Mouse (Mus musculus) layer of hippocampus, postnatal 10 days (tissue): ENCODE data around the gene Rarb. TPM values are rescaled to one million over a fixed set of nuclear protein-coding genes. Genes with fewer than 3 reads are reported as not detected.

ENCODE experiments used
- DNase-seq, 2 experiments: peaks; one replicate each; pipeline ENCODE4 v3.0.0; 2021; ENCODE audit warnings: low spot score in 2 of 2
- total RNA-seq, 2 experiments: library from RNA; stranded (reverse); gene quantifications; 2 replicates each; pipeline ENCODE4 v1.2.3; 2021

The Rarb gene
- total RNA-seq, 2 experiments from 2014 or later, result 8.2 to 8.3 TPM

DNA sequence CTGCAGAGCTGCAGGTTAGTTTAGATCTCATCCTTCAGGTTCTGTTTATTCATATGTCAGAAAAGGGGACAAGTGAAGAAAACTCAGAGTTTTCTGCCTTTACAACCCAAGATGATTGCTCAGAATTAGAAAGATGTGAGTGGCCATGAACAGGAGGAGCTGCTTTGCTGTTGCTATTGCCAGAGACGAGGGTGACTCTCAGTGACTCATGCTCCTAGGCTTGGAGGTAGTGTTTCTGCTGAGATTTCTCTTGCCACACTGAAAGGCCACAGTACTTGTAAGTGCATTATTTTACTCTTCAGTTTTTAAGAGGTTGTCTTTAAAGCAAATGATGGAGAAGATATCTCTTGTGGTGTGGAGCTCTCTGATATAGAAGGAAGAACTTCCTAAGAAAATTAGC lies 277.3 kb downstream of the Rarb start:
- DNase-seq, result no peak

DNA sequence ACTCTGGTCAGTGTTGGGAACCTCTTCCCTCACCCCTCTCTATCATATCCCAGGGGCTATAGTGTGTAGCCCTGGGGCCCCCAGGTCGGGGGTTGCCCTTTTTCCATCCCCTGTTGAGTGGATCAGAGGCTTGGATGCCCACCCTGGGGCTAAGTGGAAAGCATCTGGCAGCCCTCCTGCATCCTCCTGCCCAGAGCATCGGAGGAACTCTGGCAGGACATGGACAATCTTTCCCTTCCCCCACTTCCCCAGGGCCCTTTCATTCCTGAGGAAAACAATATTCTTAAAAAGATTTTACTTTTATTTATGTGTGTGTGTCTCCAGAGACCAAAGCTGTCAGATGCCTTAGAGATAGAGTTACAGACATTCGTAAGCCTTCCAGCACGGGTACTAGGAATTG lies 281.5 kb downstream of the Rarb start:
- DNase-seq, result no peak

DNA sequence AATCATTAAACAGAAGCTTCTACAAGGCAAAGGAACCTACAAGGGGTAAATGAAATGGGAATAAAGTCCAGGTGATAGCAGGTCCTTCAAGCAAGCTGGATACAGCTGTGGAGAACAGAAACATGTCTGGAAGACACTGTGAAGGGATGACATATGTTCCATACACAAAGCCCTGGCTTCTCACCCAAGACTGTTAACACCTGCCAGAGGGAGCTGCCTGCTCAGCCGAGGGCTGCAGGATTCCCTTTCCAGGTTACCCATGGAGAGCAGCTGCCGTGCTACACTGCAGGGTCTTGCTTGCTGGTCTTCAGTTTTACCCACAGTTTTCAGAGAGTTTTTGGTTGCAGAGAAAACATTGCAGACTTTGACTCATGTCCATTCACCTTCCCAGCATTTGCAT lies 290.3 kb downstream of the Rarb start:
- no peak for DNase-seq

DNA sequence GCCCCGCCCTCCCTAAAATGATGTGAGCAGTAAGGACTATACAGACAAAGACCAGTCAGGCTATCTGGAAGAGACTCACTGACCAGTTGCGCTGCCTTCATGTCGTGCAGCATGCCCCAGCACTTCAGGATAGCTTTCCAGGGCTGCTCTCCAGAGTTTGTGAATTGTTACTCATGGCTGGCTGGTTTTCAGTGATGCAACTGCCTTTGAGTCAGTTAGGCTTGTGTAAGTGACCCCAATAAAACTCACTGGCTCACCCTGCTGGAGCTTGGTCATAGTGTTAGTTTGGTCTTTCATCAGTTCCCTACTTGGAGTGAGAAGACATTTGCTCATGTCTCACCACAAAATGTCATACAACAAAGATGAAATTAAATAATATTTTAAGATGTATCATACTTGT lies 292.8 kb downstream of the Rarb start:
- DNase-seq, result no peak

DNA sequence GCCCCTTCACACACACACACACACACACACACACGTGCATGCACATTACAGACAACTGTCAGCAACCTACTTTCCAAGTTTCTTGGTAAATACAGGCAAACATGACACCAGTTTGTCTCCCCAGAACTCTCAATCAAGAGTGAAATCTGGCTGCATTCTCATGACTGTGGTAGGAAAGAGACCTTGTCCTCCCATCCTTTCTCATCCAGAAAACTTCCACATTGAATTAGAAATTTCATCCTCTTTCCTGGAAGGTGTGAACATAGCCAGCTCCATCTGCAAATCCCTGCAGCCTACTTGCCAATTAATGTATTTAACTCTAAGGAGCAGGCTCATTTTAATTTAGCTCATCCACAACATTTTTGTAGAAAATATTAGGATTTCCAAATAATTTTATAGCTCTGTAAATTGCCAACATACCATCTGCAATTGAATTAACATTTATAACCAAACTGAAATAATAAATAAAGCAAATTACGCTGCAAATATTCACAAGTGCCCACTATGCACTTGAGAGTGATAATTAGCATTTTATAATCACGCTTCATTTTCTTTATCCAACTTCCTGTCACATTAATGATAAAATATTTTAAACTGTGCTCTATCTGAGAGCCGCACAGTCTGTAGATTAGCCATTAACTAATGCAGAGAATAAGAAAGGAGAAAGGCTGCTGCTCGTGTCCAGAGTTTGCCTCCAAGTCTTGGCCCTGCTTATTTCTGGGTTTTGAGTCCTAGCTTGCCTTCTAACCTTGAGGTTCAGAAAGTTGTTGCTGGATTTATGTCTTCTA lies 293.6 kb downstream of the Rarb start:
- DNase-seq, result no peak

DNA sequence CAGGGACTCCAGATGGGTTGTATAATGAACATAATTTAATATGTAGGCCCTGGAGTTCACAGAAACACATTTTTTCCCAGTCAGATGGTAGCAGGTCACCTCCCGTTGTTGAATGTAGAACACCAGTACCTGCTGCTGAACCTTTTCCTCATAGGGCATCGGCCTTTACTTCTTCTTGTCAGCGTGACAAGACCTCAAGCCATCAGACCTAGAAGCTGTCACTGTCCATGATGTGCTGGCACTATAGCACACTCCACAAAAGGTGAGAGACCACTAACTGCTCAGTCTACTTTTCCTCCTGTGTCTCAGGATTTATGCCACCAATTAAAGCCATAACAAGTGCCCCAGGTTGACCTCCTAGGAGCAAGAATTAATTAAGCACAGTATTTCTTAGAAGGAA lies 296.1 kb downstream of the Rarb start:
- no peak for DNase-seq

DNA sequence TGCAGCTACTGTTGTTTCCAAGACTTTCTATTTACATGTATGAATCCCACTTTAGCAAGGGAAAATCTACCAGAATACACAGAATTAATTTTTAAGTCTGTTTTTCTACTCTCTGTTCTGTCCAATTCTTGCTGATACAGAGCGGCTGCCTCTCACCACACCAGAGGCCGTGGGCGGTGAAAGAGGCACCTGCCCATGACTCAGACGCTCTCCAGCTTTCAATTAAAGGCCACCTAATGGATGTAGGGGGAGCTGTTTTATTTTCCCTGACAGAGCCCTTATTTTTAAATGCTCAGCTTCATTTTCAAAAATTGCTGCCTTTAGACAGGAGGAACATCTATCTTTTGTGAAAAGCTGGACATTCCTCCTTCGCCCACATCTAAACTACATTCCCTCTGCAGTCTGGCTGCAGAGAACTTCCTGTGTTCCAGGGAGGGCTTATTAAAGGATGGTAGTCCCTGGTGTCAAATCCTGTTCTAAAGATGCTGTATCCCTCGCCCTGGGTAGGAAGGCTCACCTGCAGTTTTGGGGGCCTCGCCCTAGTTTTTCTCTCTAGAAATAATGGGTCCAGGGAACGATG lies 299.3 kb downstream of the Rarb start:
- no peak for DNase-seq

DNA sequence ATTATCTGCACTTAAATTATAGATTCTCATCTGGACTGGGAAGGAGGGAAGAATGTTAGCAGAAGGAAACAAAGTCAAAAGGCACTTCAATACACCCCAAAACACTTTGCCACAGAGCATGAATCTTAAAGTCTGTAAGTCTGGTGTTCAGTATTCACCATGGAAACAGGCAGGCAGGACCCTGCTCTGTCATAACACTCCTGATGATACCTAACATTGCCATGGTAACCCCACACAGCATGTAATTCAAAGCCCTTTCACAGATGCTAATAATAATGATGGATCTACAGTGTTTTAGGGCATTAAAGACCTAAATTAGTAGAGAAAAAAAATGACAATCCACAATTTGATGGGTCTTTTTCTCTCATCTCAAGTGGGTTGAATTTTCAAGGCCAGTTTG lies 301.0 kb downstream of the Rarb start:
- DNase-seq, result no peak

DNA sequence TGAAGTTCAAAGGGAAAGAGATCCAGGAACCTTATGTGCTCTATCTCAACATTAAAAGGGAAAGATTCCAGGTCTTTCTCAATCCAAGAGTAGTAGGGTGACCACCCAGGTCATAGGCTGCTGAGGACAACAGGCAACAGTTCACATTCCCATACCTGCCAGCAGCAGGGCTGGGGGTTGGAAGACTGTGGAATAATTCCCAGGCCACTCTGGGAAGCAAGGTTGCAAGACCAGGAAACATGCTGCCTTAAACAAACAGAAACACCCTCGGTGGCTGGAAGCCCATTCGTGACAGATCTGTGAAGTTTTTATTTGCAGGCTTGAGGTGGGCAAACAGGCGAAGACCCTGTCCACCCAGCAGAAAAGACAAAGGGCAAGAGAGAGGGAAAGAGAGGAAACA lies 303.2 kb downstream of the Rarb start:
- DNase-seq, result no peak

DNA sequence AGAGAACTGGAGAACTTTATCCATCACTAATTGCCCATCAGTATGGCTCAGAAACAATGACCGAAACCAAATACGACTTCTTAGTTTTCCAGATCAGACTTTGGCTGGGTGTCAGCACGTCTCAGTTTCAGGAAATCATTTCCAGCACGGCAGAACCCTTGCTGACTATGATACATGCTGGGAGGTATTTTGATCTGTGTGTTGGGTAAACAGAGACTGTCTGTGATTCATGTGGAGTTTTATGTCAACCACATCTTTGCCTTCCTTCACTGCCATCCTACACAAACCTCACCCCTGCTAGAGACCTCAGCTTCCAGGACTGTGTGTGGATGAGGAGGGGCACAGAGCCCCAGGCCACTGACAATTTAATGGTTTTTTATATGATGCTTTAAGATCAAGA lies 308.4 kb downstream of the Rarb start:
- DNase-seq, result no peak

DNA sequence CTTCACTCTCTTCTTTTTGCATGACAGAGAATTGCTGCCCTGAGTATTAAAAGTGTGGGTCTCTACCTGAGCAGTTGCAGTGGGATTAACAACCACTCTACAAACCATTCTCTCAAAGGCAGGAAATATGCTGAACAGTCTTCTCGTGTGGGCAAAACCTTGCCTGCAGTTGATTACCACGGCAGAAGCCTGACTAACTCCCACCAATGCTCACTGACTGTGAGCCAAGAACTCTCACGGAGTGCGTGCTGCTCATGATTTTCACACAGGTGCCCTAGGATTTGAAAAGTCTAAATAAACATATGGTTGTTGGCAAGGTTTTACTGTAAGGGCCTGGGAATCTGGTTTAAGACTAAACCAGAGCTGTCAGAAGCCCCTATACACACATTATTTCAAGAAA lies 309.1 kb downstream of the Rarb start:
- no peak for DNase-seq

DNA sequence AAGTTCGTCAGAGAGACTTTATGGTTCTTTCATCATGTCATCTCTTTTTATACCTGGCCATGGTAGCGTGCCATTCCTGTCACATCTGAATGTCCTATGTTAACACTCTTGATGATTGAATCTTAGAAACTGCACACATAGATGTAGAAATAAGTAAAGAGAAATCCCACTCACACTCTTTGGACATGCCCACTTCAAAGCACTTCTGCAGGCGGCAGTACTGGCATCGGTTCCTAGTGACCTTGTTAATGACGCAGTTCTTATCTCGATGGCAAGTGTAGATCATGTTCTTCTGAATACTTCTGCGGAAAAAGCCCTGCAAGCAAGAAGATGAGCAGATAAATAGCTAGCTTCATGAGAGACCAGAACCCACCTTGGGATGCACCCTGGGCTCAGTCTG lies 310.2 kb downstream of the Rarb start:
- no peak for DNase-seq

DNA sequence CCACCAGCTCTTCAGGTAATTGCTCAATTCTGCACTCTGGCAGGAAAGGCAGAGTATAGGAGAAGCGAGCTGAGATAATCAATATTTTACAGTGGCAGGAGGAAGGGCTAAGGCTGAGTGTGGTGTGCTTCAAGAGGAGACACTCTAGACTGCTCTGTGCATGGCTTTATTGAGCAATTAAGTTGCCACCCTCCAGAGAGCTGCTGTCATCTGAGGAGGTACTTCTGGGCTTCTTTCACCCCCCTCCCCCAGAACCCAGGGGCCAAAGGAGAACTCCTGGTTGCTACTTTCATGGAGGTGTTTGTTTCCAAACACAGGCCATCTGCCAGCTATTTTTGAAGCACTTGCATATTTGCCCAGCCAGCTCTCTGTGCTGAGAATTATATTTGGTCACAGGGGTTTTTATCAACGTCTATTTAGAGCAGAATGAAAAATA lies 321.7 kb downstream of the Rarb start:
- no peak for DNase-seq

DNA sequence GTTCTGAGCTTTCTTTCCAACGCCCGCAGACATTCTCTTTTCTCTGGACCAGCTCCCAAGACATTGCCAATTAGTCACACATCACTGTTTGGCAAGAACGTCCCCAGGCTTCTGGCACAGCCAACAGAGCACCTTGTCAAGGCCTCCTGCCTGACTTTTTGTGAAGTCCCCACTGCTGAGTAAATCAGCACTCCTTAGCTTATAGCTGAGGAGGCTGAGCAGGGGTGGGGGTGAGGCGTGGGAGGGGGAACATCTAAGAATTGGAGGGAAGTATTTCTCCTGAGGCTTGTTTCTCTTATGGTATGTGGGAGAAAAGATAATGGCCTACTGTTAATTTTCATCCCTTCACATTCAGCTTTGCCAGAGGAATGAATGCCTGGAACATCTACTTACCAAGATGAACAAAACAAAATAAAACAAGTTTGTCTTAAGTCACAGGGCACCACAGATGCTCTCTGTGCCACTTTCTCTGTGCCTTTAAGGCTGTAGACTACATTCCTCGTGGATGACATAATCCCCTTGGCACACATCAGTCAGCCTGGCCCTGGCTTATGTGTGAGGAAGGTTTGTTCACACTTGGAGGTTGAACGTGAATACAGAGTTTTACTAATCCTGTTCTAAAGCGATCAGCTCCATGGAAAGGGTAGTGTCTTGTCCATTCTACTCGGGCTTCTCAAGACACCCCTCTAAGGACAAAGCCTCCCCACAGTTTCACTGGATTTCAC lies 335.1 kb downstream of the Rarb start:
- DNase-seq, result no peak

DNA sequence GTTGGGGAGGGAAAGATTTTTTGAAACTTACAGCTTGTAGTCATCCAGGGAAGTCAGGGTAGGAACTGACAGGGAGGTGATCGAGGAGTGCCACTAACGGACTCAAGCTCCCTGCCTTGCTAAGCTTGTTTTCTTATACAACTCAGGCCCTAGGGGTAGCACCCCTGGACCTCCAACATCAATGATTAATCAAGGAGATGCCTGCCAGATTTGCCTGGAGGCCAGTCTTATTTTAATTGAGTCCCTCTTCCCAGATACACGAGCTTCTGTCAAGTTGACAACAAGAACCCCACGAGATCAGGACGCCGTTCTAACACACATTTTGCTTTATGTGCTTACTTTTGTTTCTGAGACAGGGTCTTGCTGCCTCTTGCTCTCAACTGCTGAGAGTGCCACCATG lies 338.3 kb downstream of the Rarb start:
- DNase-seq, result no peak

DNA sequence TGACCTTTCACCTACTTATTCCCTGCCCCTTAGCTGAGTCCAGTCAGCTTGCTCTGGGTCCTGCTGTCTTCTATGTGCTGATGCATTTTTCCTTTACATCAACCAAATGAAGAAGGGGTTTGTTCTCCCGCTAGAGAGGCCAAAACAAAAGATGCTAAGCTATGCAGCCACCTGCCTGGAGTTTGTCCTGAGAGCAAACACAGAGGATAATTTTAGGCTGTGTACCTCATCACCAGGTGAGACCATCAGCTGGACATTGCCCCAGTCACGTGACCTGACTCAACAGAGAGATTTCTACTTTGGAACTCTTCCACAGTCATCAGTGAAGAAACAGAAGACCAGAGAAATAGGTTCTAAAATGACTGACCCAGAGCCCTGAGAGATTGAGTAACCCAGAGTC lies 339.4 kb downstream of the Rarb start:
- no peak for DNase-seq

DNA sequence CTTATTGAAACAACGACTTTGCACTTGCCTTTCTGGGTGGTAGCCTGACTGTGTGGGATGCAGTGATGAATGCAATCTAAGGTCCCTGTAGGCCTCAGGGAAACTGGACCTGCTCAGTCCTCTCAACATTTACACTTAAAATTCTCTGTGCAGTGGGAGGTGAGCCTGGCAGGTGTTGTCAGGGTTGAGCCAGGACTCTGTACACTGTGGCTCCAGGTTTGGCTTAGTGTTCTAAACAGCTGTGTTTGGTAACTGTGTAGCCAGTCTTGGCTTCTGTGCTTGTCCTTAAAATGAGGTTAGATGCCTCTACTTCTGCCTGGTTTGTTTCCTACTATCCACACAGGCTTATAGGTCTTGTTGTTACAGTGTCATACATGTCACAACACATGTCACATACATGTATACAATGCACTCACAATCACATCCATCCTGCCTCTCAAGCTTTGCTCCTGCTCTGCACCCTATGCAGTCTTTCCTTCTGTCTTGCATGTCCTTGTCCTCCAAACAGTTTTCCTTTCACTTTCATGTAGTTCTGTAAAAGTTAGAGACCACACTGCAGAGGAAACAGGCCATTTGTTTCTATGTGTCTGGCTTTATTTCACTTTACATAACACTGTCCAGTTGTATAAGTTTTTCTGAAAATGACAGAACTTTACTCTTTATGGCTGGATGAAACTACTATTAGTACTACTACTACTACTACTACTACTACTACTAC lies 340.2 kb downstream of the Rarb start:
- no peak for DNase-seq

DNA sequence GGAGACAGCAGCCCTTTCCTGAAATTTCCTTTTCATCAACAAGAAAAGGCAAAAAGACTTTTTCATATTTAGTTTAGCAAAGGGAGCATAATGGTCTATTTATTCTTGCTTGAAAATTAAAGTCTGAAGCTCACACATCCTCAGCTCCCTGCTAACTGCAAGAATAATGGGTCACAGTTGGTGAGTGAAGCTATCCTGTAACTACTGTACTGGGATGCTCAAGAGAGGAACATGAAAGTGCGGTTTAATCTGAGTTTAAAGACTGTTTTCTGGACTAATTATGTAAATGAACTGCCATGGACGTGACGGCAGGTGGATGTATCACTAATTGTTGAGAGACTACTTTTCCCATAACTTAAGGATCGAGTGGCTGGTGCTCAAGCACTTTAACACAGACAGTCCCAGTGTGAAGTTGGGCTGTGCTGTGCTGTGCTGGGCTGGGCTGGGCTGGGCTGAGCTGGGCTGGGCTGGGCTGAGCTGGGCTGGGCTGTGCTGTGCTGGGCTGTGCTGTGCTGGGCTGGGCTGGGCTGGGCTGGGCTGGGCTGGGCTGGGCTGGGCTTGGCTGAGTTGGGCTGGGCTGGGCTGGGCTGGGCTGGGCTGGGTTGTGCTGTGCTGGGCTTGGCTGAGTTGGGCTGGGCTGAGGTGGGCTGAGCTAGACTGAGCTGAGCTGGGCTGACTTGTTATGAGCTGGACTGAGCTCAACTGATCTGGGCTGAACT lies 370.5 kb downstream of the Rarb start:
- DNase-seq, result peak in 1 of 2 experiments; percentile 2

DNA sequence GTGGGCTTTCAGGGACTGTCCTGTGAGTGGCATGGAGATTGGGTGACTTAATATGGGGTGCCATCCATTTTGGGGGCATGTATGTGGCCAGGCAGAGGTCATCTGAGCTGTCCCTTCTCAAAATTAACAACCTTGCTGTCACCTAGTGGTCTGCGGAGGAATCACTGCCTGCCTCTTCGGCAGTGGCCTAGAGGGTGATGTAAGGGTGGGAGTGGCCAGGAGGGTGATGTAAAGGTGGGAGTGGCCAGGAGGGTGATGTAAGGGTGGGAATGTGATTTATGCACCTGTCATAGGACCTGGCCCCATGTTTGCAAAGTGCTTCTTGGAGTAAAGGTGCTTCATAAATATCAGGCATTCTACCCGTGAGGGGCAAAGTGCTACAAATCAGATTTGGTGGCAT lies 371.4 kb downstream of the Rarb start:
- peak in 1 of 2 experiments; percentile 9 for DNase-seq

DNA sequence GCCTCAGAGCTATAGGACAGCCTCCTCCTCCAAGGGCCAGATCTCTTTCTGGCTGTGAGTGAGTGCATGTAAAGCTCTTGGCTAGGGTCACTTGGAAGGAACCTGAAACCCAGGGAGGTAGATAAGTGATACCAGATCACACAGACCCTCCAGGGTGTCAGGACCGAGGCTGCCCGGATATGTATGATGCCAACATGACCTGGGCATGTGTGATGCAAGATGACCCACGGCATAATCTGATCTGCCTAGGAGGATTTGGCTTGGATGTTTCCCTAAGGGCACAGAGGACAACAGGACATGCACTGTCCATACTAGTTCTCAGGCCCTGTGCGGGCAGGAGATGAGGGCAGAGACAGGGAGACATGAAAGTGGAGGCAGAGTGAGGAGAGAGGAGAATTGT lies 374.1 kb downstream of the Rarb start:
- peak in 1 of 2 experiments; percentile 7 for DNase-seq
